Mouse (Mus musculus): Measurements from ENCODE around the gene Fibcd1. TPM values are rescaled to one million over a fixed set of nuclear protein-coding genes. Genes with fewer than 3 reads are reported as not detected.
A peak's percentile ranks its signal among the peaks of the same experiment; 100 is the strongest.

The Fibcd1 gene
- under 1 TPM in 1 of 2 experiments, not detected in 1; 0.05 TPM for total RNA-seq (2021)
- long read RNA-seq, experiment 1, result 0 reads
- long read RNA-seq, experiment 2, result 0 reads

DNA sequence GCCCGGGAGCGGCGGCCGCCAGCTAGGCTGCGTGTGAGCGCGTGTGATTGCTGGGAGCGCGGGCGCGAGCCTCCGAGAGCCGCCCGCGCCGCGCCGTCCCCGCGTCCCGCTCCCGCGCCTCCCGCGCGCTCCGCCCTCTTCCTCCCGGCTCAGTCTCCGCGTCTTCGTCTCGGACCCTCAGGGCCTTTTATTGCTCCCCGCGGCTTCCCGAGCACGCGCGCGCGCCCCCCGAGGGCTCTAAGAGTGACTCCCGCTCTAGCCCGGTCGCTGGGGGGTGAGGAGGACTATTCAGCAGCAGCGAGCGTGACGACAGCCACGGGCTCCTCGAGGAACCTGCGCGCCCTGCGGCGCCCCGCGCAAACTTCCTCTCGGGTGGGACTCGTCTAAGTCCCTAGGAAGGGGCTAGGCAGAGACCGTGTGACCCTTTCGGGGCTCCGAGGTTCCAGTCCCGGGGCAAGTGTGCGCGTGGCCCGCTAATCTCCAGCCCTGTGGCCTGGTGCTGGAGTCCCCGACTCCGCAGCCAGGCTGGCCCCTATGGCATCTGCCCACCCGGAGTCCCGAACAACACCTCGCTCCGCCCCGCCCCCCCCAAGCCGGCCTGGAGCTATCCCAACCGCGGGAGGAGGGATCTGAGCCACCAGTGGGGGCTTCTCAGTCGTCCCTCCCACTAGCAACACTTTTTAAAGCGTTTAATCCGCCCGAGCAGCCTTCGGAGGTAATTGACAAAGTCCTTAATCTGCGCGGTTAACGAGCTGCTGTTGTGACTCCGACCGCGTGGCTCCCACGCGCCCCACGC is at the start of gene Fibcd1:
Fibcd1 (minus strand) TSS at position 110 of the 796 bp plus-strand sequence.
- DNase-seq, result peak in 1 of 2 experiments; percentile 16
- intact Hi-C loops (cut with DNase I), result loop anchor here (5.0 kb wide), 1 partner anchor 59 kb away; no protein-coding TSS in a partner anchor

DNA sequence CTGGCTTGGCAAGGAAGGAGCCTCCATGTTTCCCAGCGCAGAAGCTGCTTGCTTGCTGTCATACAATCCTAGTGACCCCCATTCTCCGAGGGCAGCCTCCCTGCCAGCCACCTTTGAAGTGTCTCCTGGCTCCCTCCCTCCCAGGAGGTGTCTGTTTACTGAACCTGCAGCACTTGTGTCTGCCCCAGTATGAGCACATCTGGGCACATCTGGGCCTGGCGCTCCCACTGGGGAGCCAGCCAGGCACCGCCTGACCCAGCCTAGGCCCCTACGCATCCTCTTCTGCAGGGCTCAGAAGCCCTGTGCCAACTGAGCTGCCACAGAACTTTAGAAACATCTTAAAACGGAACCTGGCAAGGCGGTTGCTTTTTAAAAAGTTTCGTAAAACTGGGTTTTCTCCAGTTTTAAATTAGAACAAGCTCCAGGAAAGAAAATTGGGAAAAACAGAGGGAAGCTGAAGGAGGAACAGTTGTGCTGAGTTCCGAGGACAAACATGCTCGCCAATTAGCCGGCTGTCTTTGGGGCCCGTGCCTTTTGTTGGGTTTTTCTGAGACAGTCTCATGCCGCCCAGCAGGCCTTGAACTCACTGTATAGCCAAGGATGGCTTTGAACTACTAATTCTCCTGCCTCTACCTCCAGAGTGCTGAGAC is 48.5 kb upstream of the Fibcd1 start:
- no peak for DNase-seq
- intact Hi-C loops (cut with DNase I), result no loop called here

DNA sequence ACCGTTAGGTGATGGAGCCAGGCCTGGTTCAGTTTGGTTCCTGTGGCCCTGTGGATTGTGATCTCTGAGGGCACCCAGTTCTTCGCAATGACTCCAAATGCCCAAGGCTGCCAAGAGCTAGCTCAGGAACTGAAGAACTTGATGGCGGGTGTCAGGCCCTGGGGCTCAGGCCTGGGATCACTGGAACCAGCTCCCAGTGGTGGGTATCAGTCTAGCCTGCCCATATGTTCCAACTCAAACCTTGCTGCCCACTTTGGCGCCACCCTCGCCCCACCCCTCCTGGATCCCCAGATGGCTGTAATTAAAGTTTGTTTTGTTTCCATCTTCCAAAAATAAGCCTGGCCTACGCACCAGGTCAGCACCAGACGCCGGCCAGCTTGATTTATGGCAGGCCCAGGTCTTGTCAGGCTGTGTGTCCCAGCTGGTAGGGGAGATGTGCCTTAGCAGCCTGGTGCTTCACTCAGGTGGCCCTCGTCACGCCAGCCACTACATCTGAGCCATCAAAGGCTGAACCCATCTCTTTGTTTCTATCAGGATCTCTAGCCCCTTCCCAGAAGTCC is 47.4 kb upstream of the Fibcd1 start:
- no peak for DNase-seq
- intact Hi-C loops (cut with DNase I), result no loop called here

DNA sequence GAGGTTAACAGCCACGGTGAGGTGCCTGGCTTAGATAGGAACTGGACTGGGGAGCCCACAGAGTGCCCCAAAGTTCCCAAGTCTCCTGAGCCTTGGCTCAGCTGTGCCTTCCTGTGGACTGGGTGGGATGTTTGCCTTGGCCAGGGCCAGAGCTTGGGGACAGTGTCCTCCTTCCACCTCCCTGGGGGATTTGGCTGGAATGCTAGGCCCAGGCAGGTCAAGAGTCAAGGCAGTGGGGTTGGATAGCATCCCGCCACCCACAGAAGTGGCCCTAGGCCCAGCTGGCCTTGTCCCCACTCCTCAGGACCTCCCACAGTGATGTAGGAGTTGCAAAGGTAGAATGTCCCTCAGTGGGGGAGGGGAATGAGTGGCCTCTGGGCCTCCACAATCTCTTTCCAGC is 45.4 kb upstream of the Fibcd1 start:
- peak in 1 of 2 experiments; percentile 19 for DNase-seq
- intact Hi-C loops (cut with DNase I), result no loop called here

DNA sequence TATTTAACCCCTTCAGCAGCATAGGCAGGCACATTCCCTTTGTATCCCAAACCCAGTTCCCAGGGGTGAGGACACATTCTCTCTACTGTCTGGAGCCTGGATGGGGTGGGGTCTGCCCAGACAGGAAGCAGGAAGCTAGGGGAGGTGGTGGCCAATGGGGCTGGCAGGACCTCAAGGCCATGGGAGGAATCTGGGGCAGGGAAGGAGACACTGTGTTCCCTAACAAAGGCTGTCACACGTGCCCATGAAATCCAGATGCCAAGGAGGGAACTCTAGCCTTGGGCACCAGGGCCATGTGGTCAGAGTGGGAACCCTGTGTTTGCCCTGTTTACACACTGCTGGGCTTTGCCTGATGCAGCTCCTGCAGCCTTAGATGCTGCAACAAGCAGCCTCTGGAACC is 43.1 kb upstream of the Fibcd1 start:
- DNase-seq, result no peak
- intact Hi-C loops (cut with DNase I), result no loop called here

DNA sequence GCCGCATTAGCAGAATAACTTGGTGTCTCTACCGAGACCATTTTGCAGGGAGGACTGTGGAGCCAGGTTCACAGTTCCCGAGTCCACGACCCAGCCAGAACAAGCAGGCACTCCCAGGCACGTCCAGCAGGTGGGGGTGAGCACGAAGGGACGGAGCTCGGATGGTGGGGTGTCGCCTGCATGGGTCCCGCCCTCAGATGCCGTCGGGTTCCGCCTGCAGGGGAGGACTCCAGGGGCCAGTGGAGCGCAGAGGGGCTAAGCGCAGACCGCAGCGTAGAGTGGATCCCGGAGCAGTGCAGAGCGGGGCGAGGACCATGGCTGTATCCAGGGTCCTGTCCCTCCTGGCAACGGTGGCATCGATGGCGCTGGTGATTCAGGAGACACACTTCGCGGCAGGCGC is 41.2 kb upstream of the Fibcd1 start, which contains the start of gene Lamc3:
Lamc3 (plus strand) TSS at position 262 of the 400 bp plus-strand sequence.
- peak; percentile 24 to 62 for DNase-seq
- intact Hi-C loops (cut with DNase I), result no loop called here

DNA sequence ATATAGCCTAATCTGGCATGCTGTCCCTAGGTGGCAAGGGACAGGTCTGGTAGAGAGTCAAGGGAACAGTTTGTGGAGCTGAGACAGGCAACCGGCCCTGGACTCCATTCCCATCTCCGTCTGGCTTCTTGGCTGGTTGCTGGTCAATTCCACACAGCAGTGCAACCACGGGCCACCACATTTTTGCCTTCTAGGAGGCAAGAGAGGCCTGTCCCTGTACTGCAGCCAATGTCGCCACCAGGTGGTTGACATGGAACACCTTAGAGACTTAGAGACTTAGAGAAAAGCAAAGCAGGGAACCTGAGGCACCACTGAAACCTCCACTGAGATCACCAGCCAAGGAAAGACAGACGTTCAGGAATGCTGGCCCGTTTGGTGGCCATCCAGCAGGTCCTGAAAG is 39.0 kb upstream of the Fibcd1 start:
- intact Hi-C loops (cut with DNase I), result no loop called here
- DNase-seq, result peak; percentile 25 to 40

DNA sequence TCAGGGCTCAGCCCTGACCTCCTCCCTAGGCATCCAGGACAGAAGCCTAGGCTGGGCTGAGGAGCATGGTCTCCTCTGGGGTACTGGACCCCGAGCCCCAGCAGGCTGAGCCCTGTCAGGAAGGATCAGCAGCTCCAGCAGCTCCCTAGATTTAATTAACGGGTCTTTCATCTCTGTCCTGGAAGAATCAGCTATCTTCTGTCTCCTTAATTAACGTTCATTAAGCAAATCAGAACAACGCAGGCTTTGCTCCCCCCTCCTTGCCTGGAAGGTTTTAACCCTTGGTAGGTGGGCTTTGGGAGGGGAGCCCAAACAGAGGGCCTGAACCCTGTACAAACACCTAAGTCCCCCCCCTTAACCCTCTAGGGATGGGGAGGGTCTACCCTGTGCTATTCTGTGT is 37.3 kb upstream of the Fibcd1 start:
- intact Hi-C loops (cut with DNase I), result no loop called here
- DNase-seq, result no peak

DNA sequence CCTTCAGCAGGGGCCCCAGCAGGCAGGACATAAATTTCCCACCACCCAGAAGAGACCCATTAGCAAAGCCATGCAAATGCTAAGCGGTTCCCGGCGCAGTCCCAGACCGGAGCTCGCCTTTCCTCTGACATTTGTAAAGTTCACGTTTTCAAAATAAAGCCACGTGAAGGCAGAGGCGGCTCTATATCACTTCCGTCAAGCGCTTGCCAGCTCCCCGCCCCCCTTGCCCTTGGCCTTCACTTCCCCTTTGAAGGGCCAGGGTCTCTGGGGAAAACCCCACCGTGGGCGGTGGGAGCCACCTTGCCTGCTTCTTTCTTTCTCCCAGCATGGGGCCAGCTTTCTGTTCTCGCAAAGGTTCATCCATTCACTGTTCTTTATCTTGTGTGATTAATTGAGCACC is 35.1 kb upstream of the Fibcd1 start:
- DNase-seq, result no peak
- intact Hi-C loops (cut with DNase I), result no loop called here

DNA sequence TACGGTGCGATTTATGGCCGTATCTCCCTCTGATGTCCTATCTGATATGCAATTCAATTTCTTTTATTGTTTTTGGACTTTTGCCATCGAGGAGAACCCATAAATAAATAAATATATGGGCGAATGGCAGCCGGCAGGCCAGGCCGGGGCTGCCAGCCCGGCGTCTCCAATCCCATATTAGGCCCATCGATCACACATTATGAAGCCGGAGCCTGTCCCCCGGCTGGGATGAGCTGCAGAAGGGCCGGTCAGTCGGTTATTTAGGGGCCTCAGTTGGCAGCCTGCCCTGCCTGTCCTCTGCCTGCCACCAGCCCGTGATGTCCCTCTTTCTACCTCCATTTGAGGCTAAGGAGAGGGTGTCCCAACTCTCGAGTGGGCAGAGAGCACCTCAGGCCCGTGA is 32.8 kb upstream of the Fibcd1 start:
- intact Hi-C loops (cut with DNase I), result no loop called here

DNA sequence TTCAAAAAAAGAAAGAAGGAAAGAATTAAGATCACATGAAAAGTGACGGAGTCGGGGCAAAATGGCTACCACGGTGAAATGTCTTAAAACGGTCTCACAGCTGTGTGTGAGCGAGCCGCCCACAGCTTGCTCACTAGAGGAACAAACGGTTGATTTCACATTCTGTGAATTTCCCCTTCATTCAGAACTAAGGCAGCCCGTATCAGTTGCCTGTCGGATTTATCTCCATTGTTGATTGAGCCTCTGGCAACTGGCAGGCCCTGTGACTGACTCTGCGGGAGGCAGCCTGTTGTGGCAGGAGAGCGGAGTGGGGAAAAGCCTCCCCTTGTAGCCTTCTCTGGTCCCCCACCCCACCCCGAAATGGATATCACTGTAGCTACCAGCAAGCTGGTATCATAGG is 30.6 kb upstream of the Fibcd1 start:
- DNase-seq, result no peak
- intact Hi-C loops (cut with DNase I), result no loop called here

More for the DNA sequence above, 32.8 kb upstream of the Fibcd1 start:
- DNase-seq, result no peak

DNA sequence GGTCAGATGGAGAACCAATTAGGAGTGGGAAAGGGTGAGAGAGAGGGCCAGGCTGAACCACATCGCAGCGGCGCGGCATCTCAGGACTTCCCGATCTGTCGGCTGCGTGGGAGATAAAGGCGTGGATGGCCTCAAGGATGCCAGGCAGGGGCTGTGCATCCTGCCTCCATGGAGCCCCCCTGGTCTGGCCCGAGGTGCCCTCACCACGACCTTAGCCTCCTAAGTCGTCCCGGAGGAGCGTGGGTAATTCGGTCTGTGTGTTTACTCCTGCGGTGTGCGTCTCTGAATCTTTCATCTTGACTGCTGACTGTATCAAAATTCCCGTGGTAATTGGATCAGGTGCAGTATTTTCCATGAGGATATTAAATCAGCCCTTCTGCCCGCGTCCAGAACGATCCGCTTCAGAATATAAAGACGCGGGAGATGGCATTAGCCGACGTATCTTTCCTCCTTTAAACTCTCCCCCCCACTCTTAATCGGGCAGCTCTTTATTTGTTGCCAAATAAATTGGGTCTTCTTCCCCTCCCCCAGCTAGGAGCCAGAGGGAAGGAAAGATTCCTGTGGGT is 28.6 kb upstream of the Fibcd1 start:
- intact Hi-C loops (cut with DNase I), result no loop called here
- DNase-seq, result no peak

DNA sequence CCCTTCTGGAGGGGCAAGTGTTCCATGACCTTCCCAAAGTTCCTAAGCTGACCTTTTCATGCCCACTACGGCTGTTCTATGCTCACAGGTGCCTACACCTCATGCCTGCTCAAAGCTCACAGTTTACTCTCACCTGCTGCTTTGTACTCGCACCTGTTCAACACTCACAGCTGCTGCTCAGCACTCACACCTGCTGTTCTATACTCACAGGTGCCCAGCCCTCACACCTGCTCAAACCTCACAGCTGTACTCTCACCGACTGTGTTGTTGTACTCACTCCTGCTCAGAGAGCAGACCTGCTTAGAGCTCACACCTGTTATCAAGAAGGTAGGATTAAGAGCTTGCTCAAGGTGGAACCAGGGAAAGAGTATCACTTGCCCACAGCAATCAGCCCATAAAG is 24.9 kb upstream of the Fibcd1 start:
- DNase-seq, result no peak
- intact Hi-C loops (cut with DNase I), result no loop called here

DNA sequence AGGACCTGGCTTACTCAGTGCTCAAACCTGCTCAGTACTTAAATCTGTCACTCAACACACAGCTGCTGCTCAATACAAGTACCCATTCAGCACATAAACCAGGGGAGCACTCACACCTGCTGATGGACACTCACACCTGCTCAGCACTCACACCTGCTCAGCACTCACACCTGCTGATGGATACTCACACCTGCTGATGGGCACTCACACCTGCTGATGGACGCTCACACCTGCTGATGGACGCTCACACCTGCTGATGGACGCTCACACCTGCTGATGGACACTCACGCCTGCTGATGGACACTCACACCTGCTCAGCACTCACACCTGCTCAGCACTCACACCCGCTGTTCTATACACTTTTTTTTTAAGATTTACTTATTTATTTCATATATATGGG is 23.9 kb upstream of the Fibcd1 start:
- no peak for DNase-seq
- intact Hi-C loops (cut with DNase I), result no loop called here

DNA sequence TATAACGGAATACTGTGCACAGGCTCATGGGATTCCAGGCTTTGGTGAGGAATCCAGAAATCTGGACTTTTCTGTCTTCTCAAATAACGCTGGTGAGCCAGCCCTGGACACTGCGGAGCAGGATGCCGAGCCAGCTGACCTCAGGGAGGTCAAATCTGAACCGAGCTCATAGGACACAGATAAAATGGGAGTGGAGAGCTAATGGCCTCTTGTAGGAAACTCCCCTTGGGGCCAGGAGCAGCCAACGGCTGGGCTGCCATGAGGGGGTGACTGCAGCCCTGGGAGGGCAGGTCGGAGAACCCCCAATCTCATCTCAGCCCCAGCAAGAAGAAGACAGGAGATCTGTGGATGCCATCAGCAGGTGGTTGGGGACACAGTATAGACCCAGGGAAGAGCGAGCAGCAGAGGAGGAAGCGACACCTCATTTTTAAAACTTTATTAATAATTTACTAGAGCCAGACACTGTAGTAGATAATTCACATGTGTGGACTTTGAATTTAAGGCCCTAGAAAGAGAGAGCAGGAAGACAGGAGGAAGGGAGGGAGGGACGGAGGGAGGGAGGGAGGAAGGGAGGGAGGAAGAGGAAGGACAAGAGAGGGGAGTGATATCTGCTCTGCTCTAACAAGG is 22.8 kb upstream of the Fibcd1 start:
- intact Hi-C loops (cut with DNase I), result no loop called here
- peak in 1 of 2 experiments; percentile 18 for DNase-seq

DNA sequence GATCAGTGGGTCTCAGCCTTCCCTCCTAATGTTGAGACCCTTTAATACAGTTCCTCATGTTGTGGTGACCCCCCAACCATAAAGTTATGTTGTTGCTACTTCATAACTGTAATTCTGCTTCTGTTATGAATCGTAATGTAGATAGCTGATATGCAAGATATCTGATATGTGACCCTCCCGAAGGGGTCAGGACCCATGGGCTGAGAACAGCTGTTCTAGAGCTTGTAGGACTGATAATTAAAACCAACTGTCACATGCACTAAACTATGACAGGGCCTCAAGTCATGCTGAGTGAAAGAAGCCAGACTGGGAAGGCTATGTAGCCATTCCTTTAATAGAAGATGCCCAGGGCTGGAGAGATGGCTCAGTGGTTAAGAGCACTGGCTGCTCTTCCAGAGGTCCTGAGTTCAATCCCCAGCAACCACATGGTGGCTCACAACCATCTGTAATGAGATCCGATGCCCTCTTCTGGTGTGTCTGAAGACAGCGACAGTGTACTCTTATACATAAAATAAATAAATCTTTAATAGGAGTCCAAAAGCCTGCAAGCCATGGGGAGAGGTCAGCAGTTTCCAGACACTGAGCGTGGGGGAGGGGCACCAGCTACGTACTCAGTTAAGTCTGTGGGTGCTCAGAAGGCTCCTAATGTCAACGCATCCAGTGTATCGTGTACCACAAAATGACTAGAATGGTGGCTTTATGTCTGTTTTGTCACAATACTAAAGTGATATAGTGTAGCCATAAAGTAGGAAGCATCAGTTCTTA is 22.1 kb upstream of the Fibcd1 start:
- no peak for DNase-seq
- intact Hi-C loops (cut with DNase I), result no loop called here

DNA sequence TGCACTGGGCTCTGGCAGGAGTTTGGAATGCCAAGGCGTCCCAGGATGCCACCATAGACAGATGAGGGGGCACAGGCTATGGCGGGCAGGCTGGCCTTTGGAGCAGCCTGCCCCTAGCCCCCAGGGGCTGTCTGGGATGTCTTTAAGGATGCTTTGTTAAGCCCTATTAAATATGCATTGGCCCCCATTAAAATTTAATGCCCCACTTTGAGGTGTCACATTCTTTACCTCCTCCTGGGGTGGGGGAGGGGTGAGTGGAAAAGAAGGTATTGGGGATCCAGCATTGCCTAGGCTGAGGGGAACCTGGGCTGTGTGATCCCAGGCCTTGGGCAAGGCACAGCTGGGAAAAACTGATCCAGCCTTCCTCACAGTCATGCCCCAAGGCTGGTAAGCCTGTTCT is 20.0 kb upstream of the Fibcd1 start:
- DNase-seq, result no peak
- intact Hi-C loops (cut with DNase I), result no loop called here

DNA sequence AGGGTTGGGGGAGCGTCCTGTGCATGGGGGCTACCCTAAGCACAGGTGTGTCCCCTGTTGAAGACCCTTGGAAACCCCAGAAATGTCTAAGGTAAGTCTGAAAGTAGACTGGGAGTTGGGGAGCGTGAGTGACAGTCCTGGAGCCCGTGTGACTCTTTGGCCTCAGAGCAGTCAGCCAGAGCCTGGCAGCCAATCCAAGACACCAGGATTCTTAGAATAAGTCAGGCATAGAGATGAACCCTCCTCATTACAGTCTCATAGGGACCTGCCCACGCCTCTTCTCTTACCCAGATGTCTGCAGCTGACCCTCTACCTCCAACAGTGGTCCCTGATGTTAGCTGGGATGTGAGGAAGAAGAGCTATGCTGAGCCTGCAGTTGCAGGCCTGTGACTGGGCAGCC is 19.5 kb upstream of the Fibcd1 start:
- DNase-seq, result no peak
- intact Hi-C loops (cut with DNase I), result no loop called here

DNA sequence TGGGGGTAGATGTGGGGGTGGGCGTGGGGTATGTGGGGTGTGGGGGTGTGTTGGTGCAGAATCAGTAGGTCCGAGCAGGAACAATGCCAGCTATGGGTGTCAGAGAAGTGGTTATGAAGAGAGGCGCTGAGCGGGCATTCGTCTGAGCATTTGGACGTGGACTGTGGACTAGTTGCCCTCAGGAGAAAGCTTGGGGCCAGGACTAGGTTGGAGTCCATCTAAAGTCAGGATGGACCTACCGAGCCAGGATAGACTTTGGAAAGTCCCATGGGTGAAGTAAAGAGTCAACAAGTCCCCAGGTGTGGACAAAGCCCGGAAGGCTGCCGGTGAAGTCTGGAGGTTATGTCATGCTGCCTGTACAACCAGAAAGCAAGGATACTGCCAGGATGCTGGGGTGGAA is 19.1 kb upstream of the Fibcd1 start:
- no peak for DNase-seq
- intact Hi-C loops (cut with DNase I), result no loop called here

DNA sequence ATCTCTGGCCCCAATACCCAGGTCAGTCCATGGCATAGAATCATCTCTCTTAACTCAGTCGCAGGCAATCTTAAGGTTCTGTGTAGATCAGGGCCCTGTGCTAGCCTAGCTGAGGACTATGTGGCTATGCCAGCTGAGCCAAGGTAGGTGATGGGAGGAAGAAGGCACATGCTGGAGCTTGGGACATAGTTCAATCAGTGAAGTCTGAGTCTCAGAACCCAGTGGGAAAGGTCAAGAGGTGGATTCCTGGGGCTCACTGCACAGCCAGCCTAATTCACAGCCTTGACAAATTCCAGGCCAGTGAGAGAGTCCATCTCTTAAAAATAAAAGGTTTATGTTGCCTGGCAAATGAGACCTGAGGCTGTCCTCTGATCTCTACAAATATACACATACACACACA is 18.0 kb upstream of the Fibcd1 start:
- intact Hi-C loops (cut with DNase I), result no loop called here

More for the DNA sequence above, 18.0 kb upstream of the Fibcd1 start:
- no peak for DNase-seq

Measured in heart, postnatal 14 days (tissue).